In the genomic region with DNA sequence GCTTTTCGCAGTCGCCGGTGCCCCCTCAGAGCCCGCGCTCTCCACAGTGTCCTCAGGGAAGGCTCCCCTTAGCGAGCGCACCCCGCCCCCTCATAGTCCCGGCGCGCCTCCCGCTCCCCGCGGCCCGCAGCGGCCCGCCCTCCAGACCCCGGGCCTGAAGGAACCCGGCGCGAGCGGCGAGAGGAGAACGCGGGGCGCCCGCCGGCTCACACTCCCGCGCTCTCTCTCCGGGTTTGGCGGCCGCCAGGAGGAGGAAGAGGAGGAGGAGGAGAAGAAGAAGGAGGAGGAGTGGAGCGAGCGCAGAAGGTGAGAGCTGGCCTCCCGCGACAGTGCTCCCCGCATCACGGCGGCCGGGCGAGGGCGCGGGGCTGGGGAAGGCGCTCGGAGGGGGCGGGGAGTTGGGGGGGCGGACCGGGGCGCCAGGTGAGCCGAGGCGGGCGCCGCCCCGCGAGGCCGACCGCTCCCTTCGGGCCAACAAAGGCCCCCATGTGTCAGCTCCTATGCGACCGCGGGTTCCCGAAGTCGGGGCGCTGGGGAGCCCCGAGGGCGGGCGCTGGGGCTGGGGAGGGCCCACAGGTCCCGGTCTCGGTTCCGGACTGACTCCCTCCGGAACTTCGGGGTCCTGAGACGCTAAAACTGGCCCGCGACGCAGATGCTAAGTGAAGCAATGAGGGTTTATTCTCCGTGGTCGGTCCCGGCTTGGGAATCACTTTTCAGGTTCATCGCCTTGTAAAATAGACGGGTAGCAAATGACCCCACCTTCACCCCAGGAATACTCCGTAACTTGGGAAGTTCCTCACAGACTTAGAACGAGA, we compare ENCODE assay signal across 8 mouse cellular contexts. TPM values are rescaled to one million over a fixed set of nuclear protein-coding genes. Genes with fewer than 3 reads are reported as not detected.
DNase-seq lines count a peak whose midpoint lies in the region; ATAC-seq and TF ChIP-seq lines count a peak whose summit lies in the region.

No protein-coding gene starts in this region.

- no peak for TF ChIP-seq CTCF in testis, adult 2 months (IDR thresholded peaks at IDR 0.05; ENCODE audit: control insufficient read depth, insufficient read depth, insufficient replicate concordance, low read depth, low read length)

- under 1% methylated on average over 72 of the region's 84 CpGs for WGBS in liver, embryonic 16.5 days (ENCODE audit: insufficient replicate concordance)

- peaks cover 2% of the 10 kb centered on the region; the same call in 1 of the 2 replicates for H3K4me1 ChIP-seq in testis, adult 2 months (ENCODE audit: control insufficient read depth, insufficient read depth, low read length)
- H3K4me1 ChIP-seq in liver, embryonic 16.5 days (ENCODE audit: control insufficient read depth, low read depth, low read length), result peaks cover 12% of the 10 kb centered on the region

- no peaks in the 10 kb centered on the region for H3K9me3 ChIP-seq in liver, embryonic 16.5 days (replicated peaks; ENCODE audit: control insufficient read depth, low read length)

- peak overlapping the region; percentile 92 for H3K4me2 ChIP-seq in liver, embryonic 16.5 days (ENCODE audit: low read depth, low read length)

- H3K27me3 ChIP-seq in testis, adult 2 months (ENCODE audit: control insufficient read depth, insufficient read depth, low read length), result no peaks in the 10 kb centered on the region
- H3K27me3 ChIP-seq in liver, embryonic 16.5 days (ENCODE audit: control insufficient read depth, insufficient read depth, low read depth, low read length), result peaks cover 46% of the 10 kb centered on the region

- H3K27ac ChIP-seq in testis, adult 2 months (ENCODE audit: control insufficient read depth, insufficient read depth, low read depth, low read length), result peak overlapping the region; percentile 59; the same call in 1 of the 2 replicates
- H3K27ac ChIP-seq in liver, embryonic 16.5 days (ENCODE audit: low read length), result no peak overlapping the region

- intact Hi-C loops in heart, postnatal 14 days (cut with DNase I), result no loop called here

- peak; percentile 76 for ATAC-seq in liver, embryonic 16.5 days (ENCODE audit: low read depth)

- H3K4me3 ChIP-seq in testis, adult 2 months (ENCODE audit: control insufficient read depth, low read depth, low read length), result peak overlapping the region; percentile 92
- peak overlapping the region; percentile 64 for H3K4me3 ChIP-seq in liver, embryonic 16.5 days (ENCODE audit: low read depth, low read length)

- DNase-seq in cerebellum, adult 11-12 months, result peak; percentile 30
- no peak for DNase-seq in cerebellum, adult 18-20 months
- DNase-seq in testis, postnatal 14 days (ENCODE audit: low spot score), result no peak
- peak; percentile 19 to 25 for DNase-seq in heart, postnatal 14 days
- DNase-seq in right cerebral cortex, adult 18-20 months, result peak; percentile 40
- no peak for DNase-seq in kidney, postnatal 14 days

- peak overlapping the region; percentile 40 for H3K9ac ChIP-seq in liver, embryonic 16.5 days (ENCODE audit: low read depth, low read length)

- no peaks in the 10 kb centered on the region for H3K36me3 ChIP-seq in testis, adult 2 months (ENCODE audit: control insufficient read depth, insufficient read depth, low read length)
- H3K36me3 ChIP-seq in liver, embryonic 16.5 days (ENCODE audit: control insufficient read depth, insufficient read depth), result no peaks in the 10 kb centered on the region

- 0 out of 2 replicates have a peak, but pooled peaks have one; percentile 0 for TF ChIP-seq POLR2A in testis, adult 2 months (IDR thresholded peaks at IDR 0.05; ENCODE audit: control insufficient read depth, low read depth, low read length)

RNA-seq across cellular contexts. Expression of a gene that starts 0.5 kb away (rescaled TPM):
- polyA plus RNA-seq in testis, adult 2 months (2012; rRNA removed), result 3.1 and 4.7 TPM in 2 replicates
- 1 to 10 TPM; 1.5 to 2.0 TPM for total RNA-seq in heart, postnatal 14 days (2021)
- 9.3 and 10.1 TPM in 2 replicates for polyA plus RNA-seq in liver, embryonic 16.5 days (2015; fragmentation: Nextera tagmentation; extraction: Ambion mirVana)

RNA-seq across cellular contexts. Expression of a gene that starts 50.8 kb away (rescaled TPM):
- 872 and 875 TPM in 2 replicates for polyA plus RNA-seq in testis, adult 2 months (2012; rRNA removed)
- 1 to 10 TPM; 3.5 to 7.9 TPM for total RNA-seq in heart, postnatal 14 days (2021)
- polyA plus RNA-seq in liver, embryonic 16.5 days (2015; fragmentation: Nextera tagmentation; extraction: Ambion mirVana), result 42.6 and 49.8 TPM in 2 replicates

Comparison
In these comparisons a context has a peak if more than half of its experiments do, and no peak if none do; other contexts are left out.
1. DNase-seq: peak in cerebellum, adult 11-12 months (single experiment), heart, postnatal 14 days (2 of 2) and right cerebral cortex, adult 18-20 months (single experiment); none in cerebellum, adult 18-20 months (0 of 2), testis, postnatal 14 days (single experiment) and kidney, postnatal 14 days (single experiment).
2. RNA of a gene that starts 50.8 kb away (polyA plus RNA-seq): 872 to 875 TPM in testis, adult 2 months; 42.6 to 49.8 TPM in liver, embryonic 16.5 days; every median in the first group is over 10 times any median in the second.